Mouse (Mus musculus) limb, embryonic 15.5 days (tissue): Measurements from ENCODE around the gene Sh3rf3. TPM values are rescaled to one million over a fixed set of nuclear protein-coding genes. Genes with fewer than 3 reads are reported as not detected.

Source experiments
- ATAC-seq: fragments of 200-750 bp; cut with Nextera tagmentation; 2 replicates; pipeline ENCODE4 v1.8.0; 2017; ENCODE audit warnings: low read depth, moderate TSS enrichment; ENCODE audit not compliant: insufficient number of reproducible peaks, low FRiP score, low TSS enrichment
- H3K27ac ChIP-seq: fragments of 300-500 bp; sonication (generic); 2 replicates; pipeline ENCODE4 v1.5.1; 2015; ENCODE audit warnings: moderate library complexity, mild to moderate bottlenecking, inconsistent platforms
- H3K27me3 ChIP-seq: fragments of 300-500 bp; sonication (generic); 2 replicates; pipeline ENCODE4 v1.6.1; 2015; ENCODE audit warnings: inconsistent platforms
- H3K36me3 ChIP-seq: fragments of 300-500 bp; sonication (generic); 2 replicates; pipeline ENCODE4 v1.6.1; 2015; ENCODE audit warnings: inconsistent platforms
- H3K4me1 ChIP-seq: fragments of 300-500 bp; sonication (generic); 2 replicates; pipeline ENCODE4 v1.6.1; 2015; ENCODE audit warnings: inconsistent platforms
- H3K4me2 ChIP-seq: fragments of 300-500 bp; sonication (generic); 2 replicates; pipeline ENCODE4 v1.6.1; 2015; ENCODE audit warnings: mild to moderate bottlenecking, inconsistent platforms
- H3K4me3 ChIP-seq: fragments of 300-500 bp; sonication (generic); 2 replicates; pipeline ENCODE4 v1.5.1; 2015; ENCODE audit warnings: mild to moderate bottlenecking, inconsistent platforms
- H3K9ac ChIP-seq: fragments of 300-500 bp; sonication (generic); 2 replicates; pipeline ENCODE4 v1.6.1; 2015; ENCODE audit warnings: inconsistent platforms
- H3K9me3 ChIP-seq: fragments of 300-500 bp; sonication (generic); 2 replicates; pipeline ENCODE4 v1.6.1; 2016; ENCODE audit warnings: inconsistent platforms
- WGBS: fragments of 180-500 bp; shearing (Covaris S2); methylation state at CpG from one replicate; pipeline ENCODE4 v1.1.7; 2015; 5-methylcytosine and 5-hydroxymethylcytosine counted together
- polyA plus RNA-seq: library from polyadenylated mRNA; unstranded; fragments of >200 nt; fragmentation: Nextera tagmentation; extraction: Ambion mirVana; gene quantifications from 2 replicates; pipeline ENCODE4 v1.2.1, GENCODE M21; 2015

Sh3rf3 gene
- polyA plus RNA-seq, 1 experiment from 2014 or later = 3.6 TPM

GRCm38 (mm10) chr10:58928952-58929442 is 115.8 kb downstream of the Sh3rf3 start:
- Histone ChIP-seq H3K36me3 (no peaks in the 10 kb centered on the region), H3K9me3 (no peaks in the 10 kb centered on the region), H3K4me2 (no peak overlapping the region), H3K4me1 (peaks cover 12% of the 10 kb centered on the region), H3K9ac (no peak overlapping the region), H3K27ac (no peak overlapping the region), H3K4me3 (no peak overlapping the region), H3K27me3 (no peaks in the 10 kb centered on the region)
- 0 out of 2 replicates have a peak, but pooled peaks have one; percentile 38 for ATAC-seq
- 67% methylated on average over 5 of the region's 5 CpGs for WGBS

GRCm38 (mm10) chr10:58932151-58932773 is 119.1 kb downstream of the Sh3rf3 start:
- 17% methylated on average over 22 of the region's 22 CpGs for WGBS

GRCm38 (mm10) chr10:58935606-58936005 is 122.4 kb downstream of the Sh3rf3 start:
- H3K27ac ChIP-seq = no peak overlapping the region
- 56% methylated on average over 6 of the region's 6 CpGs for WGBS
- H3K4me1 ChIP-seq = peaks cover 12% of the 10 kb centered on the region
- H3K4me2 ChIP-seq = no peak overlapping the region
- H3K9me3 ChIP-seq = no peaks in the 10 kb centered on the region
- no peak for ATAC-seq
- H3K36me3 ChIP-seq = no peaks in the 10 kb centered on the region
- H3K4me3 ChIP-seq = no peak overlapping the region
- no peak overlapping the region for H3K9ac ChIP-seq
- H3K27me3 ChIP-seq = no peaks in the 10 kb centered on the region

More at GRCm38 (mm10) chr10:58932151-58932773, 119.1 kb downstream of the Sh3rf3 start:
- H3K4me1 ChIP-seq = peaks cover 12% of the 10 kb centered on the region
- H3K4me3 ChIP-seq = peak overlapping the region; percentile 1; the same call in 1 of the 2 replicates
- no peak for ATAC-seq
- H3K9ac ChIP-seq = no peak overlapping the region
- H3K36me3 ChIP-seq = no peaks in the 10 kb centered on the region
- no peaks in the 10 kb centered on the region for H3K27me3 ChIP-seq
- H3K4me2 ChIP-seq = peak overlapping the region; percentile 36
- no peak overlapping the region for H3K27ac ChIP-seq
- H3K9me3 ChIP-seq = no peaks in the 10 kb centered on the region

GRCm38 (mm10) chr10:58936441-58936860 is 123.3 kb downstream of the Sh3rf3 start:
- WGBS = 62% methylated on average over 9 of the region's 9 CpGs
- H3K4me2 ChIP-seq = no peak overlapping the region

GRCm38 (mm10) chr10:58937521-58937920 is 124.4 kb downstream of the Sh3rf3 start:
- WGBS = 60% methylated on average over 3 of the region's 3 CpGs
- no peaks in the 10 kb centered on the region for H3K9me3 ChIP-seq
- H3K4me2 ChIP-seq = no peak overlapping the region
- peaks cover 1% of the 10 kb centered on the region; the same call in 1 of the 2 replicates for H3K4me1 ChIP-seq
- H3K27ac ChIP-seq = no peak overlapping the region
- ATAC-seq = no peak
- no peaks in the 10 kb centered on the region for H3K27me3 ChIP-seq
- H3K9ac ChIP-seq = no peak overlapping the region
- H3K4me3 ChIP-seq = no peak overlapping the region
- H3K36me3 ChIP-seq = no peaks in the 10 kb centered on the region

More at GRCm38 (mm10) chr10:58936441-58936860, 123.3 kb downstream of the Sh3rf3 start:
- Histone ChIP-seq H3K4me1 (peaks cover 9% of the 10 kb centered on the region), H3K4me3 (no peak overlapping the region), H3K27ac (no peak overlapping the region), H3K27me3 (no peaks in the 10 kb centered on the region), H3K9ac (no peak overlapping the region), H3K9me3 (no peaks in the 10 kb centered on the region), H3K36me3 (no peaks in the 10 kb centered on the region)
- no peak for ATAC-seq

GRCm38 (mm10) chr10:58942819-58943218 is 129.7 kb downstream of the Sh3rf3 start:
- no peak overlapping the region for H3K9ac ChIP-seq
- 68% methylated on average over 3 of the region's 3 CpGs for WGBS
- no peak for ATAC-seq
- no peak overlapping the region for H3K4me3 ChIP-seq
- no peak overlapping the region for H3K27ac ChIP-seq
- no peaks in the 10 kb centered on the region for H3K9me3 ChIP-seq
- H3K4me2 ChIP-seq = no peak overlapping the region
- H3K36me3 ChIP-seq = no peaks in the 10 kb centered on the region
- no peaks in the 10 kb centered on the region for H3K27me3 ChIP-seq
- peaks cover 8% of the 10 kb centered on the region for H3K4me1 ChIP-seq

- H3K36me3 ChIP-seq = no peaks in the 10 kb centered on the region
- no peaks in the 10 kb centered on the region for H3K9me3 ChIP-seq
- H3K4me3 ChIP-seq = no peak overlapping the region
- peak overlapping the region; percentile 61; the same call in 1 of the 2 replicates for H3K27ac ChIP-seq
- no peak overlapping the region for H3K4me2 ChIP-seq
- 66% methylated on average over 9 of the region's 9 CpGs for WGBS
- H3K27me3 ChIP-seq = no peaks in the 10 kb centered on the region
- ATAC-seq = no peak
- H3K9ac ChIP-seq = no peak overlapping the region
- H3K4me1 ChIP-seq = peaks cover 8% of the 10 kb centered on the region
Observed at GRCm38 (mm10) chr10:58943661-58944400, 130.7 kb downstream of the Sh3rf3 start.

- peak; percentile 57; the same call in 1 of the 2 replicates for ATAC-seq
Observed at GRCm38 (mm10) chr10:58944930-58945329, 131.8 kb downstream of the Sh3rf3 start.

GRCm38 (mm10) chr10:58949770-58950638 is 136.8 kb downstream of the Sh3rf3 start:
- no peak overlapping the region for H3K4me2 ChIP-seq
- no peak for ATAC-seq
- no peaks in the 10 kb centered on the region for H3K36me3 ChIP-seq
- H3K9me3 ChIP-seq = no peaks in the 10 kb centered on the region
- H3K9ac ChIP-seq = no peak overlapping the region
- H3K27me3 ChIP-seq = no peaks in the 10 kb centered on the region
- H3K27ac ChIP-seq = no peak overlapping the region
- no peak overlapping the region for H3K4me3 ChIP-seq
- peaks cover 9% of the 10 kb centered on the region for H3K4me1 ChIP-seq
- WGBS = 23% methylated on average over 11 of the region's 11 CpGs

More at GRCm38 (mm10) chr10:58944930-58945329, 131.8 kb downstream of the Sh3rf3 start:
- Histone ChIP-seq H3K4me3 (no peak overlapping the region), H3K4me2 (no peak overlapping the region), H3K9me3 (no peaks in the 10 kb centered on the region), H3K9ac (no peak overlapping the region), H3K4me1 (peaks cover 9% of the 10 kb centered on the region), H3K27me3 (no peaks in the 10 kb centered on the region), H3K27ac (peak overlapping the region; percentile 61; the same call in 1 of the 2 replicates), H3K36me3 (no peaks in the 10 kb centered on the region)
- WGBS = 20% methylated on average over 6 of the region's 6 CpGs

GRCm38 (mm10) chr10:58960193-58960592 is 147.0 kb downstream of the Sh3rf3 start:
- Histone ChIP-seq H3K27ac (no peak overlapping the region), H3K9me3 (no peaks in the 10 kb centered on the region), H3K27me3 (no peaks in the 10 kb centered on the region), H3K36me3 (no peaks in the 10 kb centered on the region), H3K4me1 (no peaks in the 10 kb centered on the region), H3K4me2 (no peak overlapping the region), H3K4me3 (no peak overlapping the region), H3K9ac (no peak overlapping the region)
- 0 out of 2 replicates have a peak, but pooled peaks have one; percentile 30 for ATAC-seq
- 36% methylated on average over 4 of the region's 4 CpGs for WGBS

GRCm38 (mm10) chr10:58968236-58968635 is 155.1 kb downstream of the Sh3rf3 start:
- Histone ChIP-seq H3K4me1 (no peaks in the 10 kb centered on the region), H3K27ac (no peak overlapping the region), H3K9ac (no peak overlapping the region), H3K27me3 (no peaks in the 10 kb centered on the region), H3K36me3 (no peaks in the 10 kb centered on the region), H3K4me3 (no peak overlapping the region), H3K9me3 (no peaks in the 10 kb centered on the region), H3K4me2 (no peak overlapping the region)
- ATAC-seq = no peak
- 70% methylated on average over 4 of the region's 4 CpGs for WGBS
